In genomic region chr2:160485515-160485914, GRCm38 (mm10) we compare ENCODE assay signal across 27 mouse cellular contexts.
DNase-seq lines count a peak whose midpoint lies in the region; ATAC-seq and TF ChIP-seq lines count a peak whose summit lies in the region.
"Had no signal": no experiment of that assay in that cellular context is flagged by ENCODE, and none has a peak within 500 bp of the region (broad histone marks: within the 10 kb centered on the region; RNA-seq: fewer than 3 reads in every experiment).

No protein-coding gene starts in this region.

- peak; percentile 39 for DNase-seq in forebrain, embryonic 14.5 days (ENCODE audit: low spot score)
- DNase-seq in kidney, postnatal 0 days (ENCODE audit: low spot score): peak; percentile 73
- DNase-seq in kidney, adult 2 months: no peak
- DNase-seq in thymus, adult 18-20 months: no peak
- DNase-seq: adrenal gland, postnatal 36 days; cerebellum, adult 11-12 months; cerebellum, postnatal 10 days; gastrocnemius, postnatal 36 days; heart, adult 2 months; heart, postnatal 14 days; kidney, postnatal 10 days; left cerebral cortex, postnatal 4 days; lung, embryonic 14.5 days; lung, postnatal 36 days; right cerebral cortex, adult 18-20 months; thymus, postnatal 4 days had no signal

- no peak overlapping the region for H3K9ac ChIP-seq in forebrain, embryonic 14.5 days (ENCODE audit: low read length)
- H3K9ac ChIP-seq in forebrain, embryonic 16.5 days (replicated peaks; ENCODE audit: low read depth, low read length): no peak overlapping the region
- H3K9ac ChIP-seq in kidney, postnatal 0 days (ENCODE audit: low read depth, low read length): no peak overlapping the region
- no peak overlapping the region for H3K9ac ChIP-seq in neural tube, embryonic 12.5 days
- no peak overlapping the region for H3K9ac ChIP-seq in neural tube, embryonic 15.5 days (replicated peaks)
- H3K9ac ChIP-seq: heart, embryonic 13.5 days; hindbrain, embryonic 15.5 days; limb, embryonic 15.5 days; liver, embryonic 14.5 days; lung, embryonic 14.5 days; stomach, embryonic 15.5 days had no signal

- H3K27ac ChIP-seq in forebrain, embryonic 14.5 days (ENCODE audit: low read depth, low read length): no peak overlapping the region
- H3K27ac ChIP-seq in forebrain, embryonic 16.5 days (ENCODE audit: low read length): no peak overlapping the region
- H3K27ac ChIP-seq in kidney, postnatal 0 days: no peak overlapping the region
- no peak overlapping the region for H3K27ac ChIP-seq in kidney, adult 2 months (ENCODE audit: insufficient read depth, low read depth, low read length)
- no peak overlapping the region for H3K27ac ChIP-seq in neural tube, embryonic 12.5 days
- H3K27ac ChIP-seq in neural tube, embryonic 15.5 days (replicated peaks): no peak overlapping the region
- H3K27ac ChIP-seq: heart, adult 2 months; heart, embryonic 13.5 days; hindbrain, embryonic 15.5 days; limb, embryonic 15.5 days; liver, embryonic 14.5 days; stomach, embryonic 15.5 days had no signal

- no peak for TF ChIP-seq POLR2A in kidney, adult 2 months (IDR thresholded peaks at IDR 0.05; ENCODE audit: low read depth, low read length)

- H3K9me3 ChIP-seq in forebrain, embryonic 14.5 days (replicated peaks; ENCODE audit: control insufficient read depth, low read length): no peaks in the 10 kb centered on the region
- H3K9me3 ChIP-seq in forebrain, embryonic 16.5 days (ENCODE audit: control insufficient read depth, low read length): no peaks in the 10 kb centered on the region
- no peaks in the 10 kb centered on the region for H3K9me3 ChIP-seq in kidney, postnatal 0 days (replicated peaks; ENCODE audit: low read length)
- no peaks in the 10 kb centered on the region for H3K9me3 ChIP-seq in neural tube, embryonic 12.5 days
- H3K9me3 ChIP-seq in neural tube, embryonic 15.5 days (replicated peaks): no peaks in the 10 kb centered on the region
- H3K9me3 ChIP-seq: heart, embryonic 13.5 days; hindbrain, embryonic 15.5 days; limb, embryonic 15.5 days; megakaryocyte, embryonic 14.5 days; stomach, embryonic 15.5 days had no signal

- no peaks in the 10 kb centered on the region for H3K27me3 ChIP-seq in forebrain, embryonic 14.5 days (replicated peaks; ENCODE audit: control insufficient read depth, insufficient read depth, low read length)
- no peaks in the 10 kb centered on the region; the same call in 1 of the 2 replicates for H3K27me3 ChIP-seq in forebrain, embryonic 16.5 days (replicated peaks; ENCODE audit: control insufficient read depth, insufficient read depth, low read length)
- no peaks in the 10 kb centered on the region for H3K27me3 ChIP-seq in kidney, postnatal 0 days (ENCODE audit: insufficient read depth, low read length)
- no peaks in the 10 kb centered on the region for H3K27me3 ChIP-seq in kidney, adult 2 months (replicated peaks; ENCODE audit: control insufficient read depth, insufficient read depth, low read length)
- H3K27me3 ChIP-seq in neural tube, embryonic 12.5 days (replicated peaks): peaks cover 64% of the 10 kb centered on the region
- peaks cover 68% of the 10 kb centered on the region for H3K27me3 ChIP-seq in neural tube, embryonic 15.5 days (replicated peaks)
- H3K27me3 ChIP-seq: limb, embryonic 15.5 days; stomach, embryonic 15.5 days had no signal

- WGBS in forebrain, embryonic 14.5 days: 23% methylated on average over 5 of the region's 5 CpGs
- 19% methylated on average over 5 of the region's 5 CpGs for WGBS in forebrain, embryonic 16.5 days
- 49% methylated on average over 5 of the region's 5 CpGs for WGBS in kidney, postnatal 0 days
- WGBS in kidney, adult 2 months: 60% methylated on average over 5 of the region's 5 CpGs
- WGBS in neural tube, embryonic 12.5 days: 26% methylated on average over 5 of the region's 5 CpGs
- WGBS in neural tube, embryonic 15.5 days: 18% methylated on average over 5 of the region's 5 CpGs

- H3K36me3 ChIP-seq in forebrain, embryonic 14.5 days (ENCODE audit: control insufficient read depth, insufficient read depth, low read length): no peaks in the 10 kb centered on the region
- no peaks in the 10 kb centered on the region for H3K36me3 ChIP-seq in forebrain, embryonic 16.5 days (ENCODE audit: control insufficient read depth, insufficient read depth)
- H3K36me3 ChIP-seq in kidney, postnatal 0 days (ENCODE audit: insufficient read depth, low read length): no peaks in the 10 kb centered on the region
- H3K36me3 ChIP-seq in kidney, adult 2 months (ENCODE audit: control insufficient read depth, insufficient read depth, low read length): no peaks in the 10 kb centered on the region
- H3K36me3 ChIP-seq in neural tube, embryonic 12.5 days: no peaks in the 10 kb centered on the region
- no peaks in the 10 kb centered on the region for H3K36me3 ChIP-seq in neural tube, embryonic 15.5 days
- H3K36me3 ChIP-seq: heart, embryonic 13.5 days; hindbrain, embryonic 15.5 days; limb, embryonic 15.5 days; stomach, embryonic 15.5 days had no signal

- H3K4me2 ChIP-seq in forebrain, embryonic 14.5 days (ENCODE audit: low read length): no peak overlapping the region
- no peak overlapping the region for H3K4me2 ChIP-seq in forebrain, embryonic 16.5 days (ENCODE audit: low read length)
- no peak overlapping the region for H3K4me2 ChIP-seq in kidney, postnatal 0 days (ENCODE audit: low read length)
- no peak overlapping the region for H3K4me2 ChIP-seq in neural tube, embryonic 12.5 days (replicated peaks)
- no peak overlapping the region for H3K4me2 ChIP-seq in neural tube, embryonic 15.5 days
- H3K4me2 ChIP-seq: heart, embryonic 13.5 days; hindbrain, embryonic 15.5 days; limb, embryonic 15.5 days; lung, embryonic 14.5 days; stomach, embryonic 15.5 days had no signal

- ATAC-seq in forebrain, embryonic 14.5 days: peak; percentile 26; the same call in 1 of the 2 replicates
- no peak for ATAC-seq in forebrain, embryonic 16.5 days
- ATAC-seq in kidney, postnatal 0 days (replicated peaks; ENCODE audit: low FRiP score, low read depth): no peak; the same call in 1 of the 2 replicates
- peak; percentile 71 for ATAC-seq in neural tube, embryonic 12.5 days (ENCODE audit: low FRiP score, low read depth)
- ATAC-seq in neural tube, embryonic 15.5 days (ENCODE audit: low FRiP score): no peak
- no peak for ATAC-seq in erythroblast, adult 5-6 weeks (replicated peaks; ENCODE audit: low FRiP score, poor library complexity, severe bottlenecking)
- ATAC-seq: Patski had no signal

- no peak overlapping the region for H3K4me3 ChIP-seq in forebrain, embryonic 14.5 days (ENCODE audit: low read depth, low read length)
- no peak overlapping the region for H3K4me3 ChIP-seq in forebrain, embryonic 16.5 days (replicated peaks; ENCODE audit: low read length)
- no peak overlapping the region for H3K4me3 ChIP-seq in kidney, postnatal 0 days (replicated peaks; ENCODE audit: low read depth, low read length)
- no peak overlapping the region for H3K4me3 ChIP-seq in kidney, adult 2 months (ENCODE audit: insufficient read depth, low read depth, low read length)
- no peak overlapping the region for H3K4me3 ChIP-seq in neural tube, embryonic 12.5 days
- H3K4me3 ChIP-seq in neural tube, embryonic 15.5 days (replicated peaks): no peak overlapping the region
- H3K4me3 ChIP-seq: heart, adult 2 months; heart, embryonic 13.5 days; hindbrain, embryonic 15.5 days; limb, embryonic 15.5 days; megakaryocyte, embryonic 14.5 days; stomach, embryonic 15.5 days had no signal

- no peaks in the 10 kb centered on the region for H3K4me1 ChIP-seq in forebrain, embryonic 14.5 days (ENCODE audit: control insufficient read depth, insufficient read depth, low read length)
- no peaks in the 10 kb centered on the region for H3K4me1 ChIP-seq in forebrain, embryonic 16.5 days (replicated peaks; ENCODE audit: control insufficient read depth, insufficient read depth, low read length)
- no peaks in the 10 kb centered on the region for H3K4me1 ChIP-seq in kidney, postnatal 0 days (replicated peaks; ENCODE audit: insufficient read depth, low read length)
- no peaks in the 10 kb centered on the region for H3K4me1 ChIP-seq in kidney, adult 2 months (ENCODE audit: control insufficient read depth, insufficient read depth, low read length)
- peaks cover 6% of the 10 kb centered on the region; the same call in 1 of the 2 replicates for H3K4me1 ChIP-seq in neural tube, embryonic 12.5 days
- peaks cover 6% of the 10 kb centered on the region; the same call in 1 of the 2 replicates for H3K4me1 ChIP-seq in neural tube, embryonic 15.5 days
- H3K4me1 ChIP-seq: heart, embryonic 13.5 days; limb, embryonic 15.5 days; megakaryocyte, embryonic 14.5 days; stomach, embryonic 15.5 days had no signal

- no peak for TF ChIP-seq CTCF in kidney, postnatal 0 days (IDR thresholded peaks at IDR 0.05; ENCODE audit: low read depth)
- TF ChIP-seq CTCF in kidney, adult 2 months (conservative IDR thresholded peaks at IDR 0.05; ENCODE audit: insufficient read depth, insufficient read length, low read depth, low read length): no peak

Comparison
In these comparisons a context has a peak if more than half of its experiments do, and no peak if none do; other contexts are left out.
1. ATAC-seq: peak in forebrain, embryonic 14.5 days (single experiment) and neural tube, embryonic 12.5 days (single experiment); none in forebrain, embryonic 16.5 days (single experiment), kidney, postnatal 0 days (single experiment), neural tube, embryonic 15.5 days (single experiment) and erythroblast, adult 5-6 weeks (single experiment).
2. DNase-seq: peak in forebrain, embryonic 14.5 days (single experiment) and kidney, postnatal 0 days (single experiment); none in kidney, adult 2 months (single experiment) and thymus, adult 18-20 months (0 of 2).